Mouse (Mus musculus): ENCODE results near the gene Prrxl1.

GRCm38 (mm10) chr14:32632908-32633600 is 33.8 kb downstream of the Prrxl1 start:
- TF ChIP-seq TAL1 (IDR thresholded peaks at IDR 0.05; ENCODE audit: low read length) (no peak), GATA1 (IDR thresholded peaks at IDR 0.05; ENCODE audit: low read length) (no peak)
